Mouse (Mus musculus) neural tube, embryonic 14.5 days (tissue): ENCODE results near the gene Gm36210. TPM values are rescaled to one million over a fixed set of nuclear protein-coding genes. Genes with fewer than 3 reads are reported as not detected.

ENCODE experiments used
- ATAC-seq: fragments of 200-750 bp; cut with Nextera tagmentation; 2 replicates; pipeline ENCODE4 v1.8.0; 2017; ENCODE audit warnings: low read depth, mild to moderate bottlenecking, moderate TSS enrichment, moderate library complexity
- H3K27ac ChIP-seq: fragments of 300-500 bp; sonication (generic); 2 replicates; pipeline ENCODE4 v1.5.1; 2014; ENCODE audit warnings: low read depth, mild to moderate bottlenecking, control low read depth, low read length, moderate library complexity, mixed read lengths
- H3K27me3 ChIP-seq: fragments of 300-500 bp; sonication (generic); 2 replicates; pipeline ENCODE4 v1.6.1; 2014; ENCODE audit warnings: low read length; ENCODE audit not compliant: control insufficient read depth, insufficient read depth
- H3K36me3 ChIP-seq: fragments of 300-500 bp; sonication (generic); 2 replicates; pipeline ENCODE4 v1.6.1; 2014; ENCODE audit warnings: low read length, mixed read lengths; ENCODE audit not compliant: control insufficient read depth, insufficient read depth
- H3K4me1 ChIP-seq: fragments of 300-500 bp; sonication (generic); 2 replicates; pipeline ENCODE4 v1.6.1; 2014; ENCODE audit warnings: low read length; ENCODE audit not compliant: control insufficient read depth, insufficient read depth
- H3K4me2 ChIP-seq: fragments of 300-500 bp; sonication (generic); 2 replicates; pipeline ENCODE4 v1.6.1; 2014; ENCODE audit warnings: mild to moderate bottlenecking, low read depth, low read length, control low read depth
- H3K4me3 ChIP-seq: fragments of 300-500 bp; sonication (generic); 2 replicates; pipeline ENCODE4 v1.5.1; 2014; ENCODE audit warnings: low read depth, low read length, control low read depth, mixed read lengths
- H3K9ac ChIP-seq: fragments of 300-500 bp; sonication (generic); replicated peaks from 2 replicates; pipeline ENCODE4 v1.6.1; 2014; ENCODE audit warnings: low read depth, mild to moderate bottlenecking, control low read depth, low read length, mixed read lengths
- H3K9me3 ChIP-seq: fragments of 300-500 bp; sonication (generic); 2 replicates; pipeline ENCODE4 v1.6.1; 2016; ENCODE audit warnings: low read length; ENCODE audit not compliant: control insufficient read depth
- WGBS: fragments of 180-500 bp; shearing (Covaris S2); extraction: QIAGEN DNeasy Blood & Tissue Kit; methylation state at CpG from one replicate; pipeline ENCODE4 v1.1.7; 2014; 5-methylcytosine and 5-hydroxymethylcytosine counted together
- polyA plus RNA-seq: library from polyadenylated mRNA; unstranded; fragments of >200 nt; fragmentation: Nextera tagmentation; extraction: Ambion mirVana; gene quantifications from 2 replicates; pipeline ENCODE4 v1.2.1, GENCODE M21; 2014

Gm36210 gene
- polyA plus RNA-seq, result 0.37 and 0.41 TPM in 2 replicates

GRCm38 (mm10) chr7:4906466-4906950 lies at the start of gene Gm36210:
TSS of gene Gm36210 (minus strand) at chr7:4906516.
- no peak within 1 kb of the TSS for H3K9ac ChIP-seq
- no peak within 1 kb of the TSS for H3K4me2 ChIP-seq
- no peaks in the 10 kb centered on the region for H3K9me3 ChIP-seq
- H3K36me3 ChIP-seq, result no peaks in the 10 kb centered on the region
- no peaks in the 10 kb centered on the region for H3K27me3 ChIP-seq
- H3K4me3 ChIP-seq, result no peak within 1 kb of the TSS
- H3K27ac ChIP-seq, result no peak within 1 kb of the TSS
- no peak for ATAC-seq
- 27% methylated on average over 9 of the region's 10 CpGs for WGBS
- H3K4me1 ChIP-seq, result no peaks in the 10 kb centered on the region

GRCm38 (mm10) chr7:4953815-4954445 lies 47.6 kb upstream of the Gm36210 start:
- Histone ChIP-seq H3K36me3 (no peaks in the 10 kb centered on the region), H3K4me2 (no peak overlapping the region), H3K9me3 (no peaks in the 10 kb centered on the region), H3K9ac (no peak overlapping the region), H3K27me3 (no peaks in the 10 kb centered on the region), H3K4me3 (no peak overlapping the region), H3K4me1 (no peaks in the 10 kb centered on the region), H3K27ac (no peak overlapping the region)
- WGBS, result 32% methylated on average over 10 of the region's 10 CpGs
- no peak for ATAC-seq

- Histone ChIP-seq H3K4me1 (no peaks in the 10 kb centered on the region), H3K9me3 (no peaks in the 10 kb centered on the region), H3K36me3 (no peaks in the 10 kb centered on the region), H3K27ac (no peak overlapping the region), H3K4me2 (no peak overlapping the region), H3K9ac (no peak overlapping the region), H3K4me3 (no peak overlapping the region), H3K27me3 (no peaks in the 10 kb centered on the region)
- WGBS, result 87% methylated on average over 19 of the region's 19 CpGs
- ATAC-seq, result no peak
Measured at GRCm38 (mm10) chr7:4950561-4951342, 44.4 kb upstream of the Gm36210 start.

GRCm38 (mm10) chr7:4948386-4948785 lies 42.1 kb upstream of the Gm36210 start:
- WGBS, result 80% methylated on average over 6 of the region's 6 CpGs
- ATAC-seq, result no peak
- no peak overlapping the region for H3K9ac ChIP-seq

GRCm38 (mm10) chr7:4947855-4948254 lies 41.5 kb upstream of the Gm36210 start:
- Histone ChIP-seq H3K9me3 (no peaks in the 10 kb centered on the region), H3K27ac (no peak overlapping the region), H3K27me3 (no peaks in the 10 kb centered on the region), H3K4me2 (no peak overlapping the region), H3K36me3 (no peaks in the 10 kb centered on the region), H3K9ac (no peak overlapping the region), H3K4me1 (no peaks in the 10 kb centered on the region), H3K4me3 (no peak overlapping the region)
- no peak for ATAC-seq
- WGBS, result 85% methylated on average over 2 of the region's 2 CpGs

More at GRCm38 (mm10) chr7:4948386-4948785, 42.1 kb upstream of the Gm36210 start:
- no peaks in the 10 kb centered on the region for H3K36me3 ChIP-seq
- H3K9me3 ChIP-seq, result no peaks in the 10 kb centered on the region
- H3K4me1 ChIP-seq, result no peaks in the 10 kb centered on the region
- H3K27ac ChIP-seq, result no peak overlapping the region
- no peaks in the 10 kb centered on the region for H3K27me3 ChIP-seq
- H3K4me2 ChIP-seq, result no peak overlapping the region
- H3K4me3 ChIP-seq, result no peak overlapping the region

GRCm38 (mm10) chr7:4943223-4943815 lies 37.0 kb upstream of the Gm36210 start:
- H3K9me3 ChIP-seq, result no peaks in the 10 kb centered on the region
- 18% methylated on average over 15 of the region's 15 CpGs for WGBS
- peak overlapping the region; percentile 21 for H3K4me3 ChIP-seq
- H3K27ac ChIP-seq, result no peak overlapping the region
- no peaks in the 10 kb centered on the region for H3K27me3 ChIP-seq
- H3K9ac ChIP-seq, result no peak overlapping the region
- H3K4me2 ChIP-seq, result peak overlapping the region; percentile 27; the same call in 1 of the 2 replicates
- ATAC-seq, result peak; percentile 76
- H3K4me1 ChIP-seq, result no peaks in the 10 kb centered on the region
- H3K36me3 ChIP-seq, result no peaks in the 10 kb centered on the region

- H3K36me3 ChIP-seq, result no peaks in the 10 kb centered on the region
- H3K9me3 ChIP-seq, result no peaks in the 10 kb centered on the region
- ATAC-seq, result no peak
- H3K4me3 ChIP-seq, result no peak overlapping the region
- no peak overlapping the region for H3K27ac ChIP-seq
- 70% methylated on average over 5 of the region's 5 CpGs for WGBS
- H3K9ac ChIP-seq, result no peak overlapping the region
- no peaks in the 10 kb centered on the region for H3K27me3 ChIP-seq
- H3K4me2 ChIP-seq, result no peak overlapping the region
- no peaks in the 10 kb centered on the region for H3K4me1 ChIP-seq
Measured at GRCm38 (mm10) chr7:4942673-4943072, 36.4 kb upstream of the Gm36210 start.

- ATAC-seq, result peak; percentile 50; the same call in 1 of the 2 replicates
- H3K4me1 ChIP-seq, result no peaks in the 10 kb centered on the region
- H3K36me3 ChIP-seq, result no peaks in the 10 kb centered on the region
- no peak overlapping the region for H3K4me3 ChIP-seq
- H3K27ac ChIP-seq, result no peak overlapping the region
- H3K9ac ChIP-seq, result no peak overlapping the region
- no peaks in the 10 kb centered on the region for H3K9me3 ChIP-seq
- WGBS, result 17% methylated on average over 9 of the region's 9 CpGs
- H3K27me3 ChIP-seq, result no peaks in the 10 kb centered on the region
- H3K4me2 ChIP-seq, result no peak overlapping the region
Measured at GRCm38 (mm10) chr7:4940068-4940479, 33.8 kb upstream of the Gm36210 start.

GRCm38 (mm10) chr7:4938456-4938855 lies 32.1 kb upstream of the Gm36210 start:
- Histone ChIP-seq H3K4me2 (no peak overlapping the region), H3K4me1 (no peaks in the 10 kb centered on the region), H3K27me3 (no peaks in the 10 kb centered on the region), H3K36me3 (no peaks in the 10 kb centered on the region), H3K4me3 (no peak overlapping the region), H3K9ac (no peak overlapping the region), H3K27ac (no peak overlapping the region), H3K9me3 (no peaks in the 10 kb centered on the region)
- WGBS, result 47% methylated on average over 2 of the region's 2 CpGs
- ATAC-seq, result 0 out of 2 replicates have a peak, but pooled peaks have one; percentile 32
